Mouse (Mus musculus) kidney, postnatal 0 days (tissue): ENCODE results near the gene Snupn. TPM values are rescaled to one million over a fixed set of nuclear protein-coding genes. Genes with fewer than 3 reads are reported as not detected.

Experiments
- ATAC-seq: fragments of 200-750 bp; cut with Nextera tagmentation; replicated peaks from 2 replicates; pipeline ENCODE4 v1.8.0; 2017; ENCODE audit warnings: low read depth, moderate number of reproducible peaks, moderate TSS enrichment, moderate library complexity; ENCODE audit not compliant: low FRiP score
- DNase-seq: peaks from one replicate; pipeline ENCODE4 v3.0.0-alpha.2; 2016; ENCODE audit warnings: low spot score
- H3K27ac ChIP-seq: fragments of 300-500 bp; sonication (generic); 2 replicates; pipeline ENCODE4 v1.5.1; 2014; ENCODE audit warnings: mild to moderate bottlenecking
- H3K27me3 ChIP-seq: fragments of 300-500 bp; sonication (generic); 2 replicates; pipeline ENCODE4 v1.6.1; 2014; ENCODE audit warnings: low read length, mixed read lengths; ENCODE audit not compliant: insufficient read depth
- H3K36me3 ChIP-seq: fragments of 300-500 bp; sonication (generic); 2 replicates; pipeline ENCODE4 v1.6.1; 2014; ENCODE audit warnings: low read length, mixed read lengths; ENCODE audit not compliant: insufficient read depth
- H3K4me1 ChIP-seq: fragments of 300-500 bp; sonication (generic); replicated peaks from 2 replicates; pipeline ENCODE4 v1.6.1; 2014; ENCODE audit warnings: antibody characterized with exemption, low read length, mixed read lengths; ENCODE audit not compliant: insufficient read depth
- H3K4me2 ChIP-seq: fragments of 300-500 bp; sonication (generic); 2 replicates; pipeline ENCODE4 v1.6.1; 2014; ENCODE audit warnings: mild to moderate bottlenecking, low read length, moderate library complexity, mixed read lengths
- H3K4me3 ChIP-seq: fragments of 300-500 bp; sonication (generic); replicated peaks from 2 replicates; pipeline ENCODE4 v1.5.1; 2014; ENCODE audit warnings: low read depth, low read length
- H3K9ac ChIP-seq: fragments of 300-500 bp; sonication (generic); 2 replicates; pipeline ENCODE4 v1.6.1; 2014; ENCODE audit warnings: low read depth, low read length
- H3K9me3 ChIP-seq: fragments of 300-500 bp; sonication (generic); replicated peaks from 2 replicates; pipeline ENCODE4 v1.6.1; 2016; ENCODE audit warnings: low read length, inconsistent platforms, mixed read lengths
- CTCF ChIP-seq: IDR thresholded peaks from 2 replicates; pipeline ENCODE4 v1.5.1; 2016; ENCODE audit warnings: antibody characterized with exemption, low read depth, mild to moderate bottlenecking, moderate library complexity
- WGBS: fragments of 180-500 bp; shearing (Covaris S2); extraction: QIAGEN DNeasy Blood & Tissue Kit; methylation state at CpG from one replicate; pipeline ENCODE4 v1.1.7; 2014; 5-methylcytosine and 5-hydroxymethylcytosine counted together
- polyA plus RNA-seq: library from polyadenylated mRNA; unstranded; fragments of >200 nt; fragmentation: Nextera tagmentation; extraction: Ambion mirVana; gene quantifications from 2 replicates; pipeline ENCODE4 v1.2.1, GENCODE M21; 2015

Snupn gene
- polyA plus RNA-seq, 1 experiment from 2014 or later = 19.3 TPM

DNA sequence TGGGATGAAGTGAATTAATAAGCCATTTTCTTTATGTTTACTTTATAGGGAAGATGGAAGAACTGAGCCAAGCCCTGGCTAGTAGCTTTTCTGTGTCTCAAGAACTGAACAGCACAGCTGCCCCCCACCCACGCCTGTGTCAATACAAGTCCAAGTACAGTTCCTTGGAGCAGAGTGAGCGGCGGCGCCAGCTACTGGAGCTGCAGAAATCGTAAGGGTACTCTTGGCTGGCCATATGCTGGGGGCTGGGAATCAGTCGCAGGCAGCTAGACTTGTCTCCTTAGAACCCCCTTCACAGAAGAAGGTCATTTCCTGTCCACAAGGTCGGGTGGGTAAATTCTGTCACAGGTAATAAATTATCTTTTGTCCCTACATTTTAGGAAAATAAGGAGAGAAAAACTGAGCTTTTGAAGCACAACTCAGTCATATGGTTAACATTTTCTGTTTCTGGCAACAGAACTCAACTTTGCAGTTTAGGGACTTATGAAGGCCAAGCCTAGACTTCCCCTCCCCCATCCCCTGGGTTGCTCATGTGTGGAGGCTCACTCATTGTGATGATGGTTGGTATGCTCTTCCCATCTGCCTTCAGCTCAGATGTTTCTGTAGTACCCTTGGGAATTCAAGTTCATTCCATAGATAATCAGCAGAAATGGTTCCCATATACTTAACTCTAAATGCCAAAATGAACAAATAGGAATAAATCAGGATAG, 6.4 kb downstream of the Snupn start:
- Histone ChIP-seq H3K4me1 (no peaks in the 10 kb centered on the region), H3K27me3 (no peaks in the 10 kb centered on the region), H3K9ac (no peak overlapping the region), H3K27ac (no peak overlapping the region), H3K9me3 (no peaks in the 10 kb centered on the region), H3K4me3 (no peak overlapping the region), H3K4me2 (no peak overlapping the region), H3K36me3 (0 out of 2 replicates have a peak, but pooled peaks cover 5% of the 10 kb centered on the region)
- DNase-seq = peak; percentile 41
- TF ChIP-seq CTCF = no peak
- 47% methylated on average over 7 of the region's 7 CpGs for WGBS
- ATAC-seq = no peak

DNA sequence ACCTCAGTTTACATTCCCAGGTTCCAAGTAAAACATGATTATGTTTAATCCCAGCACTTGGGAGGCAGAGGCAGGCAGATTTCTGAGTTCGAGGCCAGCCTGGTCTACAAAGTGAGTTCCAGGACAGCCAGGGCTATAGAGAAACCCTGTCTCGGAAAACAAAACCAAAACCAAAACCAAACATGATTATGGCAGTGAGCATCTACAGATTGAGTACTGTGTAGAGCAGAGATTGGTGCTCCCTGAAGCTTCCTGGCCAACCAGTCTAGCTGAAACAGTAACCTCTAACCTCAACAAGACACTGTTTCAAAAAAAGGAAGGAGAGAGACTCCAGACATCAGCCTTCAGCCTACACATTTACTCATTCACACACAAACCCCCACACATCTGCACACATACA, 8.0 kb downstream of the Snupn start:
- H3K4me2 ChIP-seq = no peak overlapping the region
- H3K36me3 ChIP-seq = peaks cover 12% of the 10 kb centered on the region; the same call in 1 of the 2 replicates
- no peak overlapping the region for H3K9ac ChIP-seq
- no peaks in the 10 kb centered on the region for H3K9me3 ChIP-seq
- no peaks in the 10 kb centered on the region for H3K4me1 ChIP-seq
- H3K27ac ChIP-seq = no peak overlapping the region
- no peak overlapping the region for H3K4me3 ChIP-seq
- no peak for TF ChIP-seq CTCF
- ATAC-seq = no peak
- 93% methylated on average over 2 of the region's 2 CpGs for WGBS
- no peaks in the 10 kb centered on the region for H3K27me3 ChIP-seq
- DNase-seq = no peak

DNA sequence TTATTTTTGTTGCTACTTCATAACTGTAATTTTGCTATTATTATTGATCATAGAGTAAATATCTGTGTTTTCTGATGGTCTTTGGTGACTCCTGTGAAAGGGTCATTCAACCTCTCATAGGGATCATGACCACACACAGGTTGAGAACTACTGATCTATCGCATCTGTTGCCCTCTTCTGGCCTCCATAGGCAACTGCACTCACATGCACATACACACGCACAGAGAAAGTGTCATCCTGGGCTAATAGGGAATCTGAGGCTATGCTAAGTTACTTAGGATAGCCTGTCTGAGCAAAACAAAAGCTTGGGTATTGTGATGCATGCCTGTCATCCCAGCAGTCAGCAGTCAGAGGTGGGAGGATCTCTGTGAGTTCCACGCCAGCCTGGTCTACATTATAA, 10.9 kb downstream of the Snupn start:
- Histone ChIP-seq H3K9me3 (no peaks in the 10 kb centered on the region), H3K4me3 (no peak overlapping the region), H3K36me3 (peaks cover 15% of the 10 kb centered on the region; the same call in 1 of the 2 replicates), H3K27me3 (no peaks in the 10 kb centered on the region), H3K27ac (no peak overlapping the region), H3K9ac (no peak overlapping the region), H3K4me2 (no peak overlapping the region), H3K4me1 (no peaks in the 10 kb centered on the region)
- TF ChIP-seq CTCF = peak; percentile 12; the same call in 1 of the 2 replicates
- DNase-seq (no peak), ATAC-seq (no peak)
- WGBS = 95% methylated on average over 3 of the region's 3 CpGs

DNA sequence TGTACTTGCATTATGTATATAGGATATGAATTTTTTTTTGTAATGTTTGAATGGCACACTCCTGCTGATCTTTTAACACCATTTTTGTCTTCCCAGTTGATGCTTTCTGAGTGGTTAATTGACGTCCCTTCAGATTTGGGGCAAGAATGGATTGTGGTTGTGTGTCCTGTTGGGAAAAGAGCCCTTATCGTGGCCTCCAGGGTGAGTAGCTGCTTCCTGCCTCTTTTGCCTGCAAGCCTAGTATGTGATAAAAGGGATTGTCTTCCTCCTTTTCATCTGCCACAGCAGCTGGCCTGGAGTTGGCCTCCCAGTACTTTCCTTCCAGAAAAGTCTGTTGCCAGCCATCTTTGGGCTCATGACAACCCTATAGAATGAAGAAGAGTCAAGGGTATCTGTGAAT, 19.5 kb downstream of the Snupn start:
- no peak for TF ChIP-seq CTCF
- 0 out of 2 replicates have a peak, but pooled peaks cover 7% of the 10 kb centered on the region for H3K36me3 ChIP-seq
- no peak for DNase-seq

DNA sequence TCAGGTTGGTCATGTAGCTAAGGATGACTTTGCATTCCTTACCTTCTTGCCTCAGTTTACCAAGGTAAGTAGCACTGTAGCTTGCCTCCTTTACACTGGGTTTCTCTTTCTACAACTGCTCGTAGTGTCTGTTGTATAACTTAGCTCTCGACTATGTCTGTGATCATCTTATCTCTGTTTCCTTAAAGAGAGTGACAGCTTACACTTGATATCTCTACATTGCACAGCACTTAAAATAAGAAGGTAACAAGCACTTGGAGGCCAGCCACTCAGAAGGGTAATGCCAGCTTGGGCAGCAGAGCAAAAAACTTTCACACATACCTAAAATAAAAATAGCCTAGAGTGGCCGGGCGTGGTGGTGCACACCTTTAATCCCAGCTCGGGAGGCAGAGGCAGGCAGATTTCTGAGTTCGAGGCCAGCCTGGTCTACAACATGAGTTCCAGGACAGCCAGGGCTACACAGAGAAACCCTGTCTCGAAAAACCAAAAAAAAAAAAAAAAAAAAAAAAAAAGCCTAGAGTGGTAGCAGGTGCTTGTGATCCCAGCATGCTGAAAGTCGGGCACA, 23.4 kb downstream of the Snupn start:
- TF ChIP-seq CTCF = no peak
- 89% methylated on average over 7 of the region's 8 CpGs for WGBS
- DNase-seq (no peak), ATAC-seq (no peak)
- H3K4me3 ChIP-seq = no peak overlapping the region
- H3K4me2 ChIP-seq = no peak overlapping the region
- H3K36me3 ChIP-seq = peaks cover 5% of the 10 kb centered on the region; the same call in 1 of the 2 replicates
- no peak overlapping the region for H3K27ac ChIP-seq
- H3K4me1 ChIP-seq = no peaks in the 10 kb centered on the region
- no peaks in the 10 kb centered on the region for H3K9me3 ChIP-seq
- H3K9ac ChIP-seq = no peak overlapping the region
- no peaks in the 10 kb centered on the region for H3K27me3 ChIP-seq

More for the DNA sequence above, 19.5 kb downstream of the Snupn start:
- WGBS = 84% methylated on average over 2 of the region's 2 CpGs
- Histone ChIP-seq H3K4me2 (no peak overlapping the region), H3K4me3 (no peak overlapping the region), H3K9ac (no peak overlapping the region), H3K27me3 (no peaks in the 10 kb centered on the region), H3K4me1 (no peaks in the 10 kb centered on the region), H3K27ac (no peak overlapping the region), H3K9me3 (no peaks in the 10 kb centered on the region)
- no peak for ATAC-seq

DNA sequence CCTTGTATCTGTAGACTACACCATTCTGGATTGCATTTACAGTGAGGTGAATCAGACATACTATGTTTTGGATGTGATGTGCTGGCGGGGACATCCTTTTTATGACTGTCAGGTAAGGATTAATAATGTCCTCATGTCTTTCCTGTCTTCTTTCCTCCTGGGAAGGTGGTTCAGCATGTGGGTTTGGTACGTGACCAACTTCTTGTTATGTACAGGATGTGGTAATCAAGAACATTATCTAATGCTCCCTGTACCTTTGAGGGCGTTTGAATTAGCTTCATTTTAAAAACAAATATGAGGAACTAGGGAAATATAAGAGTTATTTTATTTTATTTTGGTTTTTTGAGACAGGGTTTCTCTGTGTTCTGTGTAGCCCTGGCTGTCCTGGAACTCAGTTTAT, 24.5 kb downstream of the Snupn start:
- no peak for ATAC-seq
- H3K27ac ChIP-seq = no peak overlapping the region
- H3K4me3 ChIP-seq = no peak overlapping the region
- H3K27me3 ChIP-seq = no peaks in the 10 kb centered on the region
- H3K4me2 ChIP-seq = no peak overlapping the region
- no peak overlapping the region for H3K9ac ChIP-seq
- H3K36me3 ChIP-seq = peaks cover 4% of the 10 kb centered on the region; the same call in 1 of the 2 replicates
- no peaks in the 10 kb centered on the region for H3K9me3 ChIP-seq
- DNase-seq = no peak
- no peak for TF ChIP-seq CTCF
- 83% methylated on average over 3 of the region's 3 CpGs for WGBS
- no peaks in the 10 kb centered on the region for H3K4me1 ChIP-seq
